Comparison of ENCODE assay signal across 13 mouse cellular contexts in the genomic region with DNA sequence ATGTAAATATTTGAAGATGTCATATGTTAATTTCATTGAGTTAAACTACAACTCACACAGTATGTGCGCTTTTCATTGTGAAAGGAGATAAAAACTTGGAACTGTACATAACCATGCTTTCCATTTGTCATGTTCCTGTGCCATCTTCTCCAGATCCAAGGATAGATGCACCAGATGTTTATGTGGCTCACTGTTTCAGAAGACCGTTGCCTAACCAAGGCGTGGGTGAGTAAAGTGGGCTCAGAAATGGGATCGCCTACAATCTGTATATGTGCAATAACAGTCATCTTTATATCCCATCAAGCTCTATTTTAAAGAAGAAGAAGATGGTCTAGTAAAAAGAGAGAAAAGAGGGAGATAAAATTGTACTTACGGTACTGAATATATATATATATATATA.
"Had no signal": no experiment of that assay in that cellular context is flagged by ENCODE, and none has a peak within 500 bp of the region (broad histone marks: within the 10 kb centered on the region; RNA-seq: fewer than 3 reads in every experiment).

No protein-coding gene starts in this region.

- ATAC-seq: liver, embryonic 12.5 days had no signal

- DNase-seq: kidney, adult 11 months; kidney, adult 9 months; kidney, postnatal 36 days; layer of hippocampus, adult 9-11 months; layer of hippocampus, postnatal 36 days; lung, embryonic 14.5 days; lung, postnatal 10 days; lung, postnatal 4 days; midbrain, embryonic 14.5 days; spleen, adult 18-20 months; thymus, adult 2 months; thymus, postnatal 25 days had no signal
